Mouse (Mus musculus) embryonic facial prominence, embryonic 15.5 days (tissue): ENCODE measurements around the gene B4galnt2. TPM values are rescaled to one million over a fixed set of nuclear protein-coding genes. Genes with fewer than 3 reads are reported as not detected.

Experiments used
- ATAC-seq: fragments of 200-750 bp; cut with Nextera tagmentation; 2 replicates; pipeline ENCODE4 v1.8.0; 2017; ENCODE audit warnings: low read depth, moderate TSS enrichment; ENCODE audit not compliant: insufficient number of reproducible peaks, low FRiP score, low TSS enrichment
- H3K27ac ChIP-seq: fragments of 300-500 bp; sonication (generic); replicated peaks from 2 replicates; pipeline ENCODE4 v1.5.1; 2015; ENCODE audit warnings: mild to moderate bottlenecking, inconsistent platforms
- H3K27me3 ChIP-seq: fragments of 300-500 bp; sonication (generic); 2 replicates; pipeline ENCODE4 v1.6.1; 2015; ENCODE audit warnings: inconsistent platforms
- H3K36me3 ChIP-seq: fragments of 300-500 bp; sonication (generic); 2 replicates; pipeline ENCODE4 v1.6.1; 2015; ENCODE audit warnings: mild to moderate bottlenecking, inconsistent platforms
- H3K4me1 ChIP-seq: fragments of 300-500 bp; sonication (generic); 2 replicates; pipeline ENCODE4 v1.6.1; 2015; ENCODE audit warnings: inconsistent platforms
- H3K4me2 ChIP-seq: fragments of 300-500 bp; sonication (generic); replicated peaks from 2 replicates; pipeline ENCODE4 v1.6.1; 2015; ENCODE audit warnings: mild to moderate bottlenecking, inconsistent platforms
- H3K4me3 ChIP-seq: fragments of 300-500 bp; sonication (generic); replicated peaks from 2 replicates; pipeline ENCODE4 v1.5.1; 2015; ENCODE audit warnings: mild to moderate bottlenecking, inconsistent platforms
- H3K9ac ChIP-seq: fragments of 300-500 bp; sonication (generic); 2 replicates; pipeline ENCODE4 v1.6.1; 2015; ENCODE audit warnings: inconsistent platforms
- H3K9me3 ChIP-seq: fragments of 300-500 bp; sonication (generic); replicated peaks from 2 replicates; pipeline ENCODE4 v1.6.1; 2016; ENCODE audit warnings: inconsistent platforms
- WGBS: fragments of 180-500 bp; shearing (Covaris S2); methylation state at CpG from one replicate; pipeline ENCODE4 v1.1.7; 2015; 5-methylcytosine and 5-hydroxymethylcytosine counted together
- microRNA-seq: library from miRNA; unstranded; fragments of <30 nt; microRNA quantifications from one replicate; pipeline ENCODE4, GENCODE M21; 2016; ENCODE audit warnings: borderline number of aligned reads
- polyA plus RNA-seq: library from polyadenylated mRNA; unstranded; fragments of >200 nt; fragmentation: Nextera tagmentation; extraction: Ambion mirVana; gene quantifications from 2 replicates; pipeline ENCODE4 v1.2.1, GENCODE M21; 2015

B4galnt2 gene
- polyA plus RNA-seq, 1 experiment from 2014 or later, result 0.09 TPM

DNA sequence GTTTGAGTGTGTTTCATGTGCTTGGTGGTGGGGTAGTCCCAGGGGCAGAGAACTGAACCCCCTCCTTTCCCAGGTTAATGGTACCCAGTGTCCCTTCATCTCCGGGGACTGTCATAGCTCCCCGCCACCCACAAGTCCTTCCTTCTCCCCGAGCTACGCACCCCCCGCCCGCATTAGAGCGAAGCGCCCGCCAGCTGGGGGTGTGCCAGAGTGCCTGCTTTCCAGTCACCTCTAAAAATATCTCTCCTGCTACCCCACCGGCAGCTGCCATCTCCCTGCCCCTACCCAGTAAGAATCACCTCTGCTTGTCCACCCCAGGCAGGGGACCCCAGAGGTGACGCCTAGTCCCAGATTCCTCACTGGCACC, 89.8 kb downstream of the B4galnt2 start:
- ATAC-seq, result no peak
- peaks cover 52% of the 10 kb centered on the region for H3K27me3 ChIP-seq
- no peaks in the 10 kb centered on the region for H3K36me3 ChIP-seq
- WGBS, result under 1% methylated on average over 11 of the region's 11 CpGs
- no peak overlapping the region for H3K27ac ChIP-seq
- H3K4me3 ChIP-seq, result peak overlapping the region; percentile 61
- no peaks in the 10 kb centered on the region for H3K9me3 ChIP-seq
- H3K4me2 ChIP-seq, result peak overlapping the region; percentile 99
- peak overlapping the region; percentile 50 for H3K9ac ChIP-seq
- peaks cover 10% of the 10 kb centered on the region for H3K4me1 ChIP-seq

DNA sequence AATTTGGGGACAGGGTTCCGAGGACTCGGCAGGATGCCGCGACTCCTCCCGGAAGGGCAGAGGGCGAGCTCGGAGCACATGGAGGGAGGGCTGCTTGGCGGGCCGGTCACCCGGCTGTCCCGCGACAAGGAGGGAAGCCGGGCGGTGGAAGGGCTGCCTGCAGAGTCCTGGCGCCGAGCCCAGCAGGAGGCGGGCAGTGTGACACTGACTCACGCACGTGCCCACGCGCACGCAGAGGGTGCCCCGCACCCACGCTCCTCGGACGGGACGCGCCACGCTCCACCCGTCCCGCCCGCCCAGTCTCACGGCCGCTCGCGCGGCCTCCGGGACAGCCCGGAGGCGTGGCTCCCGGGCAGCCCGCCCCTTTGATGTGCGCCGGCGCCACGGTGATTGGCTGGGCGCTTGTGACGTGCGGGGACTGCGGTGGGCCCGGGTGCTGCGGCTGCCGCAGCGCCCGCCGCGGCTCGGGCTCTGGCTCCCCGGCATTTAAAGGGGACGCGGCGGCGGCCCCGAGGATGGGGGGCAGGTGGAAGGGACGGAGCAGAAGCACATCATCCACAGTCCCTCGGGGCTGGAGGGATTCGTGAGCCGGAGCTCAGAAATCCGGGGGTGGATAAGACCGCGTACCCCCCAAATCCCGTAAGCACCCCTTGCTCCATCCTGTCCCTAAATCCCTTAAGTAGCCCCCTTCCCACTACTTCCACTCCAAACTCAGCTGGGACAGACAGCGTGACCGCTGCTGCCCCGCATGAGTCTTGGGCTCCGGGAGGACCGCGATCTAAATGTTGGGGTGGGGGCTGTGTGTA, 90.4 kb downstream of the B4galnt2 start, which contains the start of gene Phospho1:
Phospho1 (plus strand) TSS at position 429 of the 806 bp plus-strand sequence.
- peak within 1 kb of the TSS; percentile 61 for H3K4me3 ChIP-seq
- no peaks in the 10 kb centered on the region for H3K36me3 ChIP-seq
- peaks cover 46% of the 10 kb centered on the region for H3K27me3 ChIP-seq
- peaks cover 9% of the 10 kb centered on the region for H3K4me1 ChIP-seq
- H3K4me2 ChIP-seq, result peak within 1 kb of the TSS; percentile 99
- peak; percentile 93 for ATAC-seq
- H3K9me3 ChIP-seq, result no peaks in the 10 kb centered on the region
- H3K27ac ChIP-seq, result no peak within 1 kb of the TSS
- H3K9ac ChIP-seq, result peak within 1 kb of the TSS; percentile 50
- WGBS, result under 1% methylated on average over 68 of the region's 78 CpGs

DNA sequence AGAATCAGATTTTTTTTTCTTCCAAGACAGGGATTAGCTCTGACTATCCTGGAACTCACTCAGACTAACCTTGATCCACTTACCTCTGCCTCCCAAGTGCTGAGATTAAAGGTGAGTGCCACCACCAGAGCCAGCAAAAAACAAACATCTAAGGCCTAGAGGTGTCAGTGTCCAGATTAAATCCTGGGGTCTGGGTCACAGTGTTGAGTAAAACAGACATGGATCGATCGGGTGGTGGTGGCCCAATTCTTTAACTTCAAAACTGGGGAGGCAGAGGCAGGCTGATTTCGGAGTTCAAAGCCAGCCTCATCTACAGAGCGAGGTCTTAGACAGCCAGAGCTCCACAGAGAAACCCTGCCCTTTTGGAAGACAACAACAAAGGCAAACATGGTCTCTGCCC, 92.3 kb downstream of the B4galnt2 start:
- no peak overlapping the region for H3K27ac ChIP-seq
- H3K36me3 ChIP-seq, result no peaks in the 10 kb centered on the region
- no peak overlapping the region for H3K9ac ChIP-seq
- ATAC-seq, result no peak
- H3K4me2 ChIP-seq, result no peak overlapping the region
- no peak overlapping the region for H3K4me3 ChIP-seq
- 93% methylated on average over 4 of the region's 4 CpGs for WGBS
- H3K9me3 ChIP-seq, result no peaks in the 10 kb centered on the region
- H3K27me3 ChIP-seq, result peaks cover 29% of the 10 kb centered on the region
- peaks cover 9% of the 10 kb centered on the region for H3K4me1 ChIP-seq

DNA sequence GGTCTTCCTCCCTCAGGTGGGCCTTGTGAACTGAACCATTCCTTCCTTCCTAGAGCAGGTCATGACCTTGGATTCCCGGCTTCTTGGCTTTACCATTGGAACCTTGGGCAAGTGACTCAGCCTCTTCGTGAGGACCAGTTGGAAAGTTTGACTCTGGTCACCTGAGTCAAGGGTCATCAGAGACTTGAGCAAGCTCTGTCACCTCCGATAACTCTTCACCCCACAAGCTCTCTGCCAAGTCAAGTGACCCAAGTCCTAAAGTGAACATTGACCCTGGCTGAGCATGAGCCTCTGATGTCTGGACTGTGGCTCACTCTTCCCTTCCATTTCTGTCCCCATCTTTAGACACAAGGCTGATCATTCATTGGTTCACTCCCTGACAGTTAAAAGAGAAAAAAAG, 93.2 kb downstream of the B4galnt2 start:
- 84% methylated on average over 3 of the region's 3 CpGs for WGBS
- H3K4me2 ChIP-seq, result no peak overlapping the region
- H3K27ac ChIP-seq, result no peak overlapping the region
- H3K9ac ChIP-seq, result no peak overlapping the region
- H3K36me3 ChIP-seq, result no peaks in the 10 kb centered on the region
- no peak overlapping the region for H3K4me3 ChIP-seq
- H3K9me3 ChIP-seq, result no peaks in the 10 kb centered on the region
- H3K4me1 ChIP-seq, result peaks cover 9% of the 10 kb centered on the region
- H3K27me3 ChIP-seq, result peaks cover 19% of the 10 kb centered on the region
- ATAC-seq, result no peak

DNA sequence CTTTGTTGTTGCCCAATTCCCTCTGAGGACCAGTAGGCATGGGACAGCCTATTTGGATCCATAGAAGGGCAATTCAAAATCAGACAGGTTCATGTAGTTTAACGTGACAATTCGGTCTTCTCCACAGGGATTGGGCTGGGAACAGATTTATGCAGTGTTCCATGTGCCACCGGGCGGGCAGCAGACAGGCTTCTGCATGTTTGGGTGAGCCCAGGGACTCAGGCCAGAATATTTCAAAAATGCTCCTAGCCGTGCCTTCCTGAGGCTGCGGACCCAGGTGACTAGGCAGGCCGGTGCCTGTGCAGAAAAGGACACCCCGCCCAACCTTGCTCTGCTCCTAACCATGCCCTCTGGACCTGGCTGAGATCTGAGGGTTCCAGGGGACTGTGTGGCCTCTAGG, 95.6 kb downstream of the B4galnt2 start:
- 59% methylated on average over 8 of the region's 8 CpGs for WGBS

More for the DNA sequence above, 95.6 kb downstream of the B4galnt2 start:
- Histone ChIP-seq H3K4me3 (no peak overlapping the region), H3K4me2 (no peak overlapping the region), H3K27me3 (0 out of 2 replicates have a peak, but pooled peaks cover 3% of the 10 kb centered on the region), H3K4me1 (no peaks in the 10 kb centered on the region), H3K9ac (no peak overlapping the region), H3K9me3 (no peaks in the 10 kb centered on the region), H3K36me3 (no peaks in the 10 kb centered on the region), H3K27ac (no peak overlapping the region)
- ATAC-seq, result no peak

Small RNA genes lying within 50 kb of the gene (microRNA-seq; reads per million reads assigned to microRNA genes)
- gene Mir3063, result 1.2 reads per million

Other genes with a start within 250 kb of the B4galnt2 start
- 162 and 186 TPM in 2 replicates for gene Phb, start 247.9 kb downstream of the B4galnt2 start, polyA plus RNA-seq
- 25.6 and 26.7 TPM in 2 replicates for gene Zfp652, start 202.2 kb downstream of the B4galnt2 start, polyA plus RNA-seq
- 1.2 and 1.6 TPM in 2 replicates for gene B130006D01Rik, start 191.3 kb downstream of the B4galnt2 start, polyA plus RNA-seq
- gene Phospho1, start 90.4 kb downstream of the B4galnt2 start, polyA plus RNA-seq, result 8.3 and 9.1 TPM in 2 replicates
- 16.8 and 20.8 TPM in 2 replicates for gene Gngt2, start 77.7 kb downstream of the B4galnt2 start, polyA plus RNA-seq
- 8.6 and 9.0 TPM in 2 replicates for gene Abi3, start 72.4 kb downstream of the B4galnt2 start, polyA plus RNA-seq
- gene Igf2bp1, start 91.0 kb upstream of the B4galnt2 start, polyA plus RNA-seq, result 33.0 and 38.6 TPM in 2 replicates
- gene Gip, start 109.7 kb upstream of the B4galnt2 start, polyA plus RNA-seq, result not detected in 2 replicates
- gene Snf8, start 120.0 kb upstream of the B4galnt2 start, polyA plus RNA-seq, result 100 and 103 TPM in 2 replicates
- 46.3 and 47.1 TPM in 2 replicates for gene Ube2z, start 150.5 kb upstream of the B4galnt2 start, polyA plus RNA-seq
- 530 and 547 TPM in 2 replicates for gene Atp5g1, start 160.8 kb upstream of the B4galnt2 start, polyA plus RNA-seq
- gene Calcoco2, start 197.1 kb upstream of the B4galnt2 start, polyA plus RNA-seq, result 1.1 and 1.6 TPM in 2 replicates
- gene Ttll6, start 218.9 kb upstream of the B4galnt2 start, polyA plus RNA-seq, result 1.1 and 2.4 TPM in 2 replicates